Mouse (Mus musculus): ENCODE results near the gene Pck1.
A peak's percentile ranks its signal among the peaks of the same experiment; 100 is the strongest.
"Not testable (repeated sequence)": the region's sequence is repeated elsewhere in the genome, so short reads cannot be mapped to it uniquely, and the experiment has no call there.

DNA sequence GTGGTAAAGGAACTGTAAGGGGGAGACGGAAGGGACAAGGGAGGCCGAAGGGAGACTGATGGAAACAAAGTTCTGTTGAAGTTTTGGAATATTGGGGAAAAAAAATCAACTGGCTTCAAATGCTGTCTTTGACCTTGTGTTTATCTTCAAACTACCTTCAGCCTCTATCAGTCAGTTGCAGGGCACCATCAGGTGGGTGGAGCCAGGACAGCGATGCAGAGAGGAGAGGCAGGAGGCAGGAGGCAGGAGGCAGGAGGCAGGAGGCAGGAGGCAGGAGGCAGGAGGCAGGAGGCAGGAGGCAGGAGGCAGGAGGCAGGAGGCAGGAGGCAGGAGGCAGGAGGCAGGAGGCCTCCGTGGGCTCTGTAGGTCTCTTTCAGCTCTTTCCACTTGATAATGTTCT is 32.7 kb upstream of the Pck1 start:
- TF ChIP-seq CTCF (IDR thresholded peaks at IDR 0.05; ENCODE audit: low read depth) = not testable (repeated sequence)
- TF ChIP-seq EP300 (IDR thresholded peaks at IDR 0.05; ENCODE audit: low read depth) = peak; percentile 34; the same call in 1 of the 2 replicates
